Mouse (Mus musculus) right cerebral cortex, postnatal 10 days (tissue): ENCODE data around the gene Slc26a10.
"Not testable (repeated sequence)": the region's sequence is repeated elsewhere in the genome, so short reads cannot be mapped to it uniquely, and the experiment has no call there.

ENCODE experiments used
- DNase-seq, 2 experiments: peaks; one replicate each; pipeline ENCODE4 v3.0.0; 2021; ENCODE audit warnings: low spot score in 2 of 2

Gene Slc26a10

DNA sequence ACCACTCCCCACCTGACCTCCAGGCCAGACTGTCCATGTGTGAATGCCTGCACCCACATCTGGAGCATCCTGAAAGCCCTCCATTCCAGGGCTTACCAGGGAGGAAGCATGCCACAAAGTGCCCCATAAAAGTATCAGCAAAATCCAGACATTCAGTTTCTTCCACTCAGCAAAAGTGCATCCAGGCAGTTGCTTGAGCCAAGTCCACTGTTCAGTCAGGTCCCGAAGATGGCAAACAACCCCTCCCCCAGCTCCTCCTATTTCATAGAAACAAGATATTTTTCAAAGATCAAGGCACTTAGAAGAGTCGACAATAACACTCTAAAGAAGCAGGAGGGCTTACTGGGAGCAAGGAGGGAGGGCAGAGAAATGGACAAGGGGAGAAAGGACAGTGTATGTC is 18.0 kb upstream of the Slc26a10 start:
- DNase-seq, result no peak

DNA sequence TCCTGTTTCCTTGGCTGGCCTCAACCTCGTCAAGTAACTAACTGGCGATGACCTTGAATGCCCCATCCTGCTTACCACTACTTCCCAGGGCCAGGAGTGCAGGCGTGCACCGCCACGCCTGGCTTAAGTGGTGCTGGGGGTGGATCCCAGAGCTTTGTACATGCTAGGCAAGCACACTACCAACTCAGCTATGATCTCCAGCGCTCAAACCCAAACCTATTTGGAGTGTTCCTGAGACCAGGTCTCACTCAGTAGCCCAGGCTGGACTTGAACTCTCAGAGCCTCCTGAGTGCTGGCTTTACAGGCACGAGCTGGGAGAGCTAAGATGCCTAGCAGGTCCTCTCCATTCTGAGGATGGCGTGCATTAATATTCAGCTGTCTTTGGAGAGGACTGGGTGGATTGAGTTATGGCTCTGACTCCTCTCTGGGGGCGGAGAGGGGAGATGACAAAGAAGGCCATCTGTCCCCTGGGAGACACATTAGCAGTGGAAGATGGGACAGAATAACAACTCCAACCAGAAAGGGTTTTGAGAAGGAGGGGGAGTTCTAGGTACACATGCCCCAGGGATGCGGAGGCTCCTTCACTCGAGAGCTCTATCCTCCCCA is 17.2 kb upstream of the Slc26a10 start:
- DNase-seq, result no peak

DNA sequence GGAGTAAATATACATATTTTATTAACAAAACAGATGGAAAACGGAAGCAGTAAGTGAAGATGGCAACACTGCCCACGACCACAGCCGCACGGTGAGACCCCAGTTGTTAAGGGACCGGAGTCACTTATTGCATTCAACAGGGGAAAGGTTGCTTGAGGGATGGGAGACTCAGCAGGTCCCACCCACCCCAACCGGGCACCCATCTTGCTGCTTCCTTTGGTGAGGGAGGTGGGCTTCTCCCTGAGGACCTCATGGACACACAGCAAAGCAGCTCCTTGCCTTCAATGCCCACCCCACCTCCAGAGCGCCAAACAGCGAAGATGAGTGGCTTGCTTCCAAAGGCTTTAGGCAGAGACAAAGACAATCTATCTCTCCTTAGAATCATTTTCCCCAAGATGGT is 16.7 kb upstream of the Slc26a10 start:
- DNase-seq, result no peak

DNA sequence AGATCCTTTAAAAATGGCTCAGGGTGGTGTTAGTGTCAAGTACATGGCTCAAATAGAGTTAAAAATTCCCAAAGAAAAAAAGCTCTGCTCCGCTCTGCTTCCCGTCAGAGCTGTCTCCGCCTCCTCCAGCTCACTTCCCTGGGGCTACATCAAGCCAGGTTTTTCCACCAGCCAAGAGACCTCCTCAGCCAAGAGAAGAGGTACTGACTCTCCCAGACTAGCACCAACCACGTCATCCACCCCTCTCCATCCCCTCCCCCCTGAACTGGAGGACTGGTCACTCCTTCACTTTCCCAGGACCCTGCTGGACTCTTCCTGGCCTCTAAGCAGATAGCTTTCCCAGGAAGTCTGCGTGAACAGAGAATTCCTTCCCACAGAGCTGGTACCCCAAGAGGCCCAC is 15.9 kb upstream of the Slc26a10 start:
- peak; percentile 72 to 82 for DNase-seq

DNA sequence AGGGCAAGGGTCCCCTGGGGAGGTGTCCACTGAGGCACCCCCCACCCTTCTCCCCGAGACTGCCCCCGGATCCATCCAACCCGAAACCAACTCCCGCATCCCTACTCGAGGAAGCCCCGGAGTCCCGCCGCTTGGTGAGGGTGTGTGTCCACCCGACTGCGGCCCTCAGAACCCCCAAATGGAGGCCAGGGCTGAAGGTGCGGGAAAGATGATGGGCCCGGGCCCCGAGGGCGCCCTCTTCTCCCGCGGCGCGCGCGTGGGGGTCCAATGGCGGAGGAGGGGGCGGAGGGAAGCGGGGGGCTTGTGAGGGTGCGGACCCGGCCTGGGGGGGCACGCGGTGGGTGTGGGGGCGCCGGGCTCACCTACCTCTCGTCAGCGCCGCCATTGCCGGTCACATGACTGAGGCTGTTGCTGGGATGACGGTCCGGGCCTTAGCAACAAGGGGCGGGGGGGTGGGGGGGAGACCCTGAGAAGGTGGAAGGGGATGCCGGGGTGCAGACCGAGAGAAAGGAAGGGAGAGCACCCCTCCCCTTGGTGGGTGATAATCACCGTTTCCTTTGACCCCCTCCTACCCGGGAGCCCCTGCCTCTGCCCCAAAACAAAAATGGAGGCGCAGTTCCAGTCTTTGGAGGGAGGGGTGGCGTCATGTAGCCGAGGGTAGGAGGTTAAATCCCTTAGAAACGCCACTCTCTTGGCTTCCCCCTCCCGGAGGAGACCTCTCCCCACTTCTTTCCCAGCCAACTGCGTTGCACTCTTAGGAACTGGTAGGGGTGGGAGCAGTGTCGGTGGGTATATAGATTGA is 15.1 kb upstream of the Slc26a10 start, which contains the start of gene Dtx3:
TSS of gene Dtx3 (minus strand) at position 401 of the 802 bp plus-strand sequence.
- peak; percentile 74 to 77 for DNase-seq

DNA sequence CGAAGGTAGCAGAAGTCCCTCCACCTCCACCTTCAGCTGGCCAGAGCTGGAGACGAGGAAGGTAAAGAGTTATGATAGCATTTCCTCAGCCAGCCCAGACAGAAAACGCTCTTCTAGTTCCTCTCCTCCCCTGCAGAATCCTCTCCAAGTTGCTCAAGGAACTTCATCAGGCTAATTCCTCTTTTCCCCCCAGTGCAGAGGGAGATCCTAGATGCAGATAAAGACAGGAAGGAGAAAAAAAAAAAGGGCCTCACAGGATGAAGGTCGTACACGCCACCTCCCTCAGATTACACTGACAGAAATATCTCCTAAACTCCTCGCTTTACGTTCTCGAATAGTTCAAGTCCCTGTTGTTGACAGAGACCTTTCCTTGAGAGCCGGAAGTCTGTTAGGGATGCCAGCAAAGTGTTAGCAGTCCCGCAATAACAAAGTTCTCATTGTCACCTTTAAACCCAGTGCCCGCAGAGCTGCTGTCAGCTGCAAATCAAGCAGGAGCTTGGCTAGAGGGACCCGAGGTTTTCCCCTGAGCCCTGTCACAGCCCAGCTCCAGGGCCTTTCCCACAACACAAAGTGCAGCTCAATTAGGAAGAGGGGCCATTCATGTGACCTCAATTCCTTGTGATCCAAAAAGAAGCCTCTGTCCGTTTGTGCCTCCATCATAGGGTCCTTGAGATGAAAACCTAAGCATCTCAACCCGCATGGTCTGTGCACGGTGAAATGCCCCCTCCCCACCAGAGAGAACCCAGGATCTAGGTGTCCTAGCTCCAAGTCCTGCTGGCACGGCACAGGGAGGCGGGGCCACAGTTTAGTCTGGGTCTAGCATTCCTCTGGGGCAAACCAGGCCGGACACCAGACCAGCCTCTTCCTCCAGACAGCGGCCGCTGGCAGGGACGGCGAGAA is 14.2 kb upstream of the Slc26a10 start:
- DNase-seq, result peak; percentile 73 to 77

DNA sequence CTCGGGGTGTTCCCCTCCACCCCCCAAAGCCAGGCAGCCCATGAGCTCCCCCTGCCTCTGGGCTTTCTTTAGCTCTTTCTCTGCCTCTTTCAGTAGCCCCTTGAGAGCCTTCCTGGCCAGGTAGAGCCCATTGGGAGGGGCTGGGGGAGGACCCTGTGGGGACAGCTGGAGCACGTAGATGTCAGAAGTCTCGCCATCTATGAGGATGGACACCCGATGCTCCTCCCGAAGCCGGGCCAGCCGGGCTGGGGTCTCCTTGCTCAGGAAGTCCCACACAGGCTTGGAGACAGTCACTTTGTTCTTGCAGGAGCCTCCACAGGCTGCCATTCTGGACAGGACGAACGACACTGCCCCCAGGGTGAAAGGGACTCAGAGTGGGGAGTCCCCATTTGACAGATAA is 12.6 kb upstream of the Slc26a10 start:
- no peak for DNase-seq

DNA sequence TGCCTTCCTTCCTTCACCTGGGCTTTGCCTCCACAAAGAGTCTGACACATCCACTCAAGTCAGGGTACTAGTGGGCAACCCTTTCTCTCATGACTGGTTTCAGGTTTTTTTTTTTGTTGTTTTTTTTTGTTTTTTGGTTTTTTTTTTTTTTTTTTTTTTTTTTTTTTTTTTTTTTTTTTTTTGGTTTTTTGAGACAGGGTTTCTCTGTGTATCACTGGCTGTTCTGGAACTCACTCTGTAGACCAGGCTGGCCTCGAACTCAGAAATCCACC is 11.5 kb upstream of the Slc26a10 start:
- not testable (repeated sequence) for DNase-seq

DNA sequence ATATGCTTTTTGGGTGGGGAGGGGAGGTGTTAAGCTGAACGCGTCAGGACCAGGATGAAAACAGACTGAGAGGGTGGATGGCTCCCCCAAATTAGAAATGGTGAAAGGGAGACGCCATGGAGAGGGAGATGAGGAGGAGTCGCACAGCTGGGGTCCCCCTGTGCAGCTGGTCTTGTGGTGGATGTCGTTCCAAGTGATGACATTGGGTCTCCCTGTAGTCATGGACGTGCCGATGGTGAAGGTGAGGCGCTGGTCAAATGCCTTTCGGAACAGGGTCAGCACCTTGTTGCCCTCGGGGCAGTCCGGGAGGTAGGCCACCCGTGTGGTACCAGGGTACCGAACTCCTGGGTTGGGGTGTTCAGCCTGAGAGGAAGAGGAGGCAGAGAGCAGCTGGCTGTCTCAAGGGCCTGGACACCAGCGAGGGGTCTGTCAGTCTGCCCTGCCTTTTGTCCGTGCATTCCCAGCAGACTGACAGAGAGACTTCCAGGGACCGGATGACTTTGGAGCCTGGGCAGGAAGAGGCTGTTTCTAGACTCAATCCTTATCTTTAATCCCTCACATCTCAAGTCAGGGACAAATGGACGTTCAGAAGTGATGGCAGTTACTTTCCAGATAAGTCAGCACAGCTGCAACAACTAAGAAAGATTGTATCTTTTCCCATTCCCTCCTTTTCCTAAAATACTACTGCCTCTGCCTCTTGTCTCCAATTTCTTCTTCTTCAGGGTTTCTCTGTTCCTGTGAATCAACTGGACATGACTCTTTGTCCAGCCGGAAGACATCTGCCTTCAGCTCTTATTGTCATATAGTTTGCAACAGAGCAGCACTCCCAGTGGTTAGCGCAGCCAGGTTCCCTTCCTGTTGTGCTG is 11.0 kb upstream of the Slc26a10 start:
- DNase-seq, result peak in 1 of 2 experiments; percentile 38

DNA sequence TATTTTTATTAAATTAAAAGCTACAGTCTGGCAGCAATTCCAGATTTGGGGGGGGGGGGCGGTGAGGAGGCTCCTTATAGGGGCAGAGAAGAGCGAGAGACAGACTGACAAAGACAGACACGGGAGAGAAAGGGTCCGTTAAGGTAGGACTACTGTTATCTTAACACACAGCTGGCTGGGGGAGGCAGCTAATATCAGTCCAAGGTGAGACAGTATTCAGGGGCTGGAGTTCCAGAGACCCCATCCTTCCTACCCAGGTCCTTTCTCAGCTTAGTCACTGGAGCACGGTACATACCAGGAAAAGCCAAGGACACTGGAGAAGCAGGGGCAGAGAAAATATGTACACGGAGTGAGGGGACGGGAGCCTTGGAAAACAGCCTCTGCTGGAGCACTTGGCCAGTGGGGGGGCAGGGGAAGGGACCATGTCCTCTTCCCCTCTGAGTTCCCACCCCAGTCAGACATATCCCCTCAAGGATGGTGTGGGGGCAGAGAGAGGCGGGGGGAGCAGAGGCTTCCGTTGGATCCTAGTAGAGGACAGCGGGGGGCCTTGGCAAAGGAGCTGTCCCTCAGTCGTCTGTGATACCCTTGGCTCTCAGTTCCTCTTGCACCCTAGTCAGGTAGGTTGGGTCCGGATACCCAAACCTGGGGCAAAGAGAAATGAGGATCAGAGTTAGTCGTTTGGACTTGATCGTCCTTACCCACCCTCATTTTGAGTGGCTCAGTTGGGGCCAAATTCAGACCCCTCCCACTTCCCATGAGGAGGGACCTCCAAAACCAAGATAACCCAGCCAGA is 10.1 kb upstream of the Slc26a10 start:
- no peak for DNase-seq

DNA sequence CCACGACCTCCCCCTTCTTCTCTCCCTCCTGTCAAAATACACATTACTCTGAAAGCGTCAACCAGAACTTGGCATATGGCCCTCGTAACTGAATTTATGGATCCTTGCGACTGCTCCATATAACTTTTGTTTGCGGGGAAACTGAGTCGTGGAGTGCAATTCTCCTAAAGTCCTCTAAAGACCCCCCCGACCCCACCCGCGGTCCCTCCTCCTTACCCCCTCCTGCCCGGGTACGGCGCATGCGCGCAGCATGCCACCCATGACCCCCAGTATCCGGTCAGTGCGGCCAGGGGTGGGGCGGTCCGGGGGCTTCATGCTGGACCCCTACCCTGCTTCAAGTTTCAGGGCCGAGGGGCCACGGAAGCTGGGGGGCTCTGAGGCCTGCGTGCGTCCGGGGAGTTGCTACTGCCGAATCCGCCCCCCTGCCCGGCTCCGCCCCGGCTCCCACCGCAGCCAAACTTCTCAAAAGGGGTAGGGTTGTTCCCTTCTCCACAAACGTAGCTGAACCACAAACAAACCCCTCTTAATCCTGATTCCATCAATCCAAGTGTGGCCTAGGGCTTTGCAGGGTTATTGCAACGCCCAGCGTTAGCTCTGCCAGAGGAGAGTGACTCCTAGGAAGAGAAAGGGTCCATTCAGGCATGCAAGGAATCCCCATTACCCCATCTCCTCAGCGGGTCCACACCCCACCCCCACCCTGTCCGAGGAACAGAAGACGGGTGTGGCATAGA is 9.4 kb upstream of the Slc26a10 start, which contains the start of gene Arhgef25:
TSS of gene Arhgef25 (minus strand) at position 433 of the 731 bp plus-strand sequence.
- peak in 1 of 2 experiments; percentile 45 for DNase-seq

DNA sequence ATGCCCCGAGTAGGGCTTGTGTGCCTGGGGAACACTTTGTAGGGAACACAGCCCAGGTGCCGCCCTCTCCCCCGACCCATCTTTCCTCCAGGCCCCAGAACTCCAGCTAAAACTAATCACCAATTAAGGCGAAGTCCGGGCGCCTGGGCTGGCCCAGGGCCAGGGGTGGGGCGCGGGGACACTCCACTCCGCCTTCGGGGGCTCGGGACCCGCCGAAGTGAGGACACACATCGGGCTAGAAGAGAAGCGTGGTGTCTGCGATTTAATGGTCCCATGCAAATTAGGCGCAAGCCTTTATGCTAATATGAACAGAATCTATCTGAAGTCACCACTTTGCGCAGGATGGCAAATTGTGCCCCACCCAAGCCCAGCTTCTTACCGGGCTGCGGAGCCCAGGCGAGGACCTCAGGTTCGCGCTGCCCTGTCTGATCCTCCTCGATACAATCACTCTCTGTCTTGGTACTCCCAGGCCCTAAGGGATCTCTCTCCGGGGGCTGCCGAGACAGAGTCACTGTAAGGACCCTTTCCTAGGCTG is 8.7 kb upstream of the Slc26a10 start:
- DNase-seq, result peak in 1 of 2 experiments; percentile 66

DNA sequence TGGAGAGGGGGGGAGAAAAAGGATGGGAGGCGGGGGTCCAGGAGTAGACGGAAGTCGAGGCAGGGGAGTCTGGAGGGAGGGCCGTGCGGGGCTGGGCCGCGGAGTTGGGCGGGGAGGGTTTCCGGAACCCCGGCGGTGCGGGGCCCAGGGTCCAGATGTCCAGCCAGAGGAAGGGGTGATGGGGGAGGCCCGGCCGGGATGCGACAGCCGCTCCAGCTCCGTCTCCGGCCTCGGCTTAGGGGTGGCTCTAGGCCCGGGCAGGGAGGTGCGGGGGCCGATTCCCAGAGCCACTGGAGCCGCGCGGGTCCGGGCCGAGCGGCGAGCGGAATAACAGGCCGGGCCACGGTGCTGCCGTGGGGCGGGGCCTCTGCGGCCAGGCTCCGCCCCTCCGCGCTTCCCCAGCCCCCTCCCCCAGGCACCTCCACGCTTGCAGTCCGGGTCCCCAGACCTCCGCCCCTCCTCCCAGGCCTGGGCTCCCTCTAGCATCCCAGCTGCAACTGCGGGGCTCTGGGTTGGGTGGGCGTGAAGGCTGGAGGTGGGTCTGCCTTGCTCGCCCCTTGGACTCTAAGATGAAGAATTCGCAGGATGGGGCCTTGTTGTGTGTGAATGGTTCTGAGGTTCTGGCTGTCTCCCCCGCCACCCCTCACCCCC is 8.1 kb upstream of the Slc26a10 start:
- peak; percentile 63 to 69 for DNase-seq

DNA sequence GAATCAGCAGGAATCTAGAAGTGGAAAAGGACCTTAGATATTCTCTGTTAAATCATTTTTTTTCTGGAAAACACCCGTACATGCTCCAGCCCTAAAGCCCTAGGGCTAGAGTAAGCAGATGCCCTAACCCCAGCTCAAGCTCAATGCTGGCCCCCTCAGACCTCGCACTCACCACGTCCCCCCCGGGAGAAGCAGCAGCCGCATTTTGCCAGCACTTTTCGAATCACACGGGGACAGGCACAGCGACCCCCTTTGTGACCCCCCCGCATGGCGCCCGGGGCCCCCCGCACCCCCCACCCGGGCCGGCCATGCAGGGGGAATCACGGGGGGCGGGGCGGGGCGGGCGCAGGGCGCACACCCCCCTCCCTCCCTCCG is 7.6 kb upstream of the Slc26a10 start:
- peak in 1 of 2 experiments; percentile 34 for DNase-seq

DNA sequence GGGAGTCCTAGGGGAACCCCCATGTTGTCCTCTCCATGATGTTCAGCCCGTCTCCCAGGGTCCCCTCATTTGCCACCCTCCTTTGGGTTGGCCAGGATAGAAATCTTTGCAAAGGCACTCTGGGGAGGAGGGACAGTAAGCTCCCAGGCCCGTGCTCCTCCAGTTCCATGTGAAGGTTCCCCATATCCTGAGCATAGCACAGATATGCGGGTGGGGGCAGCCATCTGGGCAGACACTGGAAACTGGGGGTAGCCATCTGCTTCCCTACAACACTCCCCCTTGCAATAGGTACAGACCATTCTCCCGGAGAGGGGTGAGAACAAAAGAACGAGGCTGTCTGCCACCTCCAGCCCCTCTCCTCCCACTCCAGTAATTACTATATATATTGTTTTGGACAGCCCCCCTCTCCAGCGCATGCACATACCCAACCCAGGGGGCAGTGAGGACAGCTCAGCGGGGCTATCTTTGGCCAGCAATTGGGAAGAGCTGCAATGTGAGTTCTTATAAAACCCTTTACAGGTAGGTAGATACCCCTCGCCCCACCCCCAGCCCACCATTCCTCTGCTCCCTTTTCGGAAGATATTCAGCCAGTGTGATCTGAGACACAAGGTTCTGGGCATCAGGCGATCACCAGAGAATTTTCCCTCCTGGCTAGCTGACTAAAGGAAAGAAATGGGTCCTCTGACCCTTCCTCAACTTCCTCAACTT is 7.1 kb upstream of the Slc26a10 start:
- peak; percentile 74 to 86 for DNase-seq

DNA sequence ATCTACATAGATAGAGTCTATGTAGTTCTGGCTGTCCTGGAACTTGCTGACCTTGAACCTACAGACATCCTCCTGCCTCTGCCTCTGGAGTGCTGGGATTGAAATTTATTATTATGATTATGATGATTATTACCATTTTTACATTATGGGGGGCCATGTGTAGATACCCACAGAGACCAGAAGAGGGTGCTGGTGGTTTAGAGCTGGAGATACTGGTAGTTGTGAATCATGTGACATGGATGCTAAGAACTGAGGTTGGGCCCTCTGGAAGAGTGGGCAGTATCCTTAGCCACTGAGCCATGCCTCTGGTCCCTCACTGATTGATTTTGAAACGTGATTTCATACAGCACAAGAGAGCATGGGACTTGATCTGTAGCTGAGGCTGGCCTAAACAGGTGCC is 6.0 kb upstream of the Slc26a10 start:
- DNase-seq, result no peak

DNA sequence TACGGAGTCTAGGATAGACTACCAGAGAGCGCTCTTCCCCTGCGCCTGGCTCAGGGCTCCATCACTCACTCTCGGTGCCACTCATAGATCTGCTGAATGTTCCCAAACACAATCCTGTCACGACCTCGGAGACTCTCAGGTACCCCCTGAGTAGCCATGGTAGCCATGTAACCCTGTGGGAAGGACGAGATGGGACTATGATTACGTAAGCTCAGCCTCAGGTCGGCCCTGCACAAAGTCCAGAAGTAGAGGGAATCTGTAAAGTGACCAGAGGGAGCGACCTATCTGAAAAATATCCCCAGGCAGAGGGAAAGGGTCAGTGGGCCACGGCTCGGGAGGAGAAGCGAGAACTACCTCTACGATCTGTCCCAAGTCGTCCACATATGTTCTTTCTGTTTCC is 5.1 kb upstream of the Slc26a10 start:
- no peak for DNase-seq

DNA sequence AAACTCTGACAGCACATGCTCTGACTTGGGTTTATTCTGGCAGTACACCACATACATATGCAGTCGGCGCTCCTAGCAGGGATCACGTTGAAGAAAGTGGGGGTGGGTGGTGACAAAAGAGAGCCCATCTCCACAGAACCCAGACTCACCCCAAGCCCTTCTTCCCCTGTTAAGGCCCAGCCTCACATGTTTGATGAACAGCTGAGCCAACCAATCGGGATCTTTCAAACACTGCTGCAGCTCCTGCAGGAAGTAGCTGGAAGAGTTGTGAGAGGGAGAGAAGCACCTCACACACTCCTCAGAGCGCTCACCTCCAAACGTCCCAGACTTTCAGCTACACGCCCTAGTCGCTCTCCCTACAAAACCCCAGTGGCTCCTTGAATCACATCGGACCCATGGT is 4.7 kb upstream of the Slc26a10 start:
- peak; percentile 73 to 77 for DNase-seq

DNA sequence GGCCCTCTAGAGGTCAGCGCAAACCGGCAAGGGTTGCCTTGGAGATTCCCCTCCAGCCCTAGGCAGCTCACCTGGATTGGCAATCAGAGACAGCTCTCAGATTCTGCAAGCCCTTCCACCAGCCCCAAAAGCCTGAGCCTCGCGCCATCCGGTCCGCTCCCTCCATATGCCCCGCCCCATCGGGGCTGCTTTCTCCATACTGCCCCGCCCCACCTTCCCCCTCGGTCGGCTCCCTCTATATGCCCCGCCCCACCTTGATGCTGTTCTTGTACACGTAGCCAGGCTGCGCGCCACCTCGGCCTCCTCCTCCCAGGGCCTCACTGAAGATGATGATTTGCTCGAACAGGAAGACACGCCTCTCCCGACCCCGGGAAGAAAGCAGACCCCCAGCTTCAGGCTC is 3.3 kb upstream of the Slc26a10 start:
- DNase-seq, result no peak
